Mouse (Mus musculus): ENCODE data around the gene Csrnp2. TPM values are rescaled to one million over a fixed set of nuclear protein-coding genes. Genes with fewer than 3 reads are reported as not detected.

The Csrnp2 gene
- polyA plus RNA-seq, 1 experiment from 2014 or later: 10.2 TPM

GRCm38 (mm10) chr15:100457340-100457739 is 37.9 kb downstream of the Csrnp2 start:
- 0 out of 2 replicates have a peak, but pooled peaks cover 4% of the 10 kb centered on the region for H3K27me3 ChIP-seq (ENCODE audit: control insufficient read depth, insufficient read depth, low read length)
- H3K4me2 ChIP-seq: peak overlapping the region; percentile 49
- H3K4me1 ChIP-seq (ENCODE audit: control insufficient read depth, insufficient read depth, low read length): peaks cover 4% of the 10 kb centered on the region
- no peaks in the 10 kb centered on the region for H3K36me3 ChIP-seq (ENCODE audit: control insufficient read depth, insufficient read depth, low read length)
- no peak for ATAC-seq (replicated peaks; ENCODE audit: insufficient number of reproducible peaks, low FRiP score, low TSS enrichment)
- 0 out of 2 replicates have a peak overlapping the region, but pooled peaks have one; percentile 3 for H3K4me3 ChIP-seq (ENCODE audit: low read depth, low read length)
- H3K27ac ChIP-seq (ENCODE audit: low read depth, low read length): no peak overlapping the region
- H3K9ac ChIP-seq (ENCODE audit: low read depth, low read length): no peak overlapping the region
- 7% methylated on average over 17 of the region's 17 CpGs for WGBS (ENCODE audit: insufficient replicate concordance)
- no peaks in the 10 kb centered on the region for H3K9me3 ChIP-seq (replicated peaks; ENCODE audit: control insufficient read depth, low read length)

DNA sequence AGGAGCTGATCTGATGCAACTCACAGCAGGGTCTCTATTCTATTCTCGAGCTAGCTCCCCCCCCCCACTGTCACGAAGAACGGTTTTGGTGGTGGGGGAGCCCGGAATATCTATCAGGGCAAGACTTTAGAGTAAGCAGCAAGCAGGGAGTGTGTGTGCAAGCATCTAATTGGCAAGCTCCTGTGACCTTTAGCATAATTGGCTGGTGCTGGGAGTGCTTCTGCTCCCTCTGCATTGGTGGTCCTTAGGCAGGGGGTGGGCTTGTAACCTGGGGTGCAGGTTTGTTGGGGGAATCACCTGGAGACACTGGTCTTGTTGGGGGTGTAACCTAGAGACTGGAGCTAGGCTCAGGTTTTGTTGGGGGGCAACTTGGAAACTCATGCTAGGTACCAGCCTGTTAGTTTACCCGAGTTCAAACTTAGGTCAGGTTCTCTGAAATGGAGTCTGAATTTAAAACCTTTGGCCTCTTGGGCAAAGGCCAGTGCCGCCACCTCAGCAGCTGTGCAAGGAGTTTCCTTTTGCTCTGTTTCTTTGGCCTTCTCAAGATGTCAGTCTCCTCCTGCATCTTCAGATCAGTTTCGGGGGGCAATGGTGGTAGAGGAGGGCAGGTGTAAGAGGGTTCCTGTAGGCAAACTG is 38.8 kb downstream of the Csrnp2 start:
- Histone ChIP-seq H3K27ac (ENCODE audit: low read depth, low read length) (no peak overlapping the region), H3K9me3 (replicated peaks; ENCODE audit: control insufficient read depth, low read length) (no peaks in the 10 kb centered on the region), H3K36me3 (ENCODE audit: control insufficient read depth, insufficient read depth, low read length) (no peaks in the 10 kb centered on the region), H3K4me2 (no peak overlapping the region), H3K4me1 (ENCODE audit: control insufficient read depth, insufficient read depth, low read length) (peaks cover 4% of the 10 kb centered on the region), H3K9ac (ENCODE audit: low read depth, low read length) (no peak overlapping the region), H3K27me3 (ENCODE audit: control insufficient read depth, insufficient read depth, low read length) (0 out of 2 replicates have a peak, but pooled peaks cover 4% of the 10 kb centered on the region), H3K4me3 (ENCODE audit: low read depth, low read length) (no peak overlapping the region)
- 66% methylated on average over 7 of the region's 7 CpGs for WGBS (ENCODE audit: insufficient replicate concordance)
- no peak for ATAC-seq (replicated peaks; ENCODE audit: insufficient number of reproducible peaks, low FRiP score, low TSS enrichment)

DNA sequence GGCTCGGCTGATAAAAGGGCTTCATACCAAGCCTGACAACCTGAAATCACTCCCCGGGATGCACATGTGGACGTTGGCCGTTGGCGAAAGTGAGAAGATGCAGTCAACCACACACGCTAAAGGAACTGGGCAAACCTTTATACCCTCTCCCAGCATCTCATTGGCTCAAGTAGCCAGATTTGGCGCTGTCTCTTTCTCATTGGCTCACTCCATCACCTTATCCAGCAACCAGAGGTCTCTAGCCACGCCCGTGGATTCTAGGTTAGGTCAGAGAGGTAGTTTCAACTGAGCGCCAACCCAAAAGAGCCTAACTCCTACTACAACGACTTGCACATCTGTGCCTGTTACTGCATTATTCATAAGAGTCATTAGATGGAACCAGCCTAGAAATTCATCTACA is 42.8 kb downstream of the Csrnp2 start:
- no peak overlapping the region for H3K4me2 ChIP-seq
- no peaks in the 10 kb centered on the region for H3K4me1 ChIP-seq (ENCODE audit: control insufficient read depth, insufficient read depth, low read length)
- H3K9ac ChIP-seq (ENCODE audit: low read depth, low read length): no peak overlapping the region
- H3K9me3 ChIP-seq (replicated peaks; ENCODE audit: control insufficient read depth, low read length): no peaks in the 10 kb centered on the region
- 70% methylated on average over 11 of the region's 11 CpGs for whole genome bisulfite sequencing (ENCODE audit: insufficient replicate concordance)
- no peak overlapping the region for H3K4me3 ChIP-seq (ENCODE audit: low read depth, low read length)
- no peaks in the 10 kb centered on the region for H3K27me3 ChIP-seq (ENCODE audit: control insufficient read depth, insufficient read depth, low read length)
- no peak overlapping the region for H3K27ac ChIP-seq (ENCODE audit: low read depth, low read length)
- H3K36me3 ChIP-seq (ENCODE audit: control insufficient read depth, insufficient read depth, low read length): no peaks in the 10 kb centered on the region
- no peak for ATAC-seq (replicated peaks; ENCODE audit: insufficient number of reproducible peaks, low FRiP score, low TSS enrichment)

DNA sequence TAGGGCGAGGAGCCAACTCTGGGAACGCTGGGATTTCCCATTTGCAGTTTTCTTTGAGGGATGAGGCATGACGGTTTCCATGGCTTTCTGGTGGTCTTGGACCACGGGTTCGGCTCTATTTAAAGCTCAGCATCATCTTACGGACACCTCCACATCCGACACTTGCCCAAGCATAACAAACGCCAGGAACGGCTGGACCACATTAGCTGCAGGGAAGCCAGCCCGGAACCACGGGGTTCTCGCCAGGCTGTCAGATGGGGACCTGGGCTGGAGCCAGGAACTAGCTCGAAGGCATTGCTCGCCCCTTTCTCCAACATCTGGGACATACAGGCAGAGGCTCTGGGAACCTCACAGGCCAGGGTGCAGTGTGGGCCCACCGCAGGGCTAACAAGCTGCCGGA is 44.0 kb downstream of the Csrnp2 start:
- no peak overlapping the region for H3K4me3 ChIP-seq (ENCODE audit: low read depth, low read length)
- no peak overlapping the region for H3K4me2 ChIP-seq
- H3K27ac ChIP-seq (ENCODE audit: low read depth, low read length): no peak overlapping the region
- WGBS (ENCODE audit: insufficient replicate concordance): 70% methylated on average over 16 of the region's 16 CpGs
- H3K9ac ChIP-seq (ENCODE audit: low read depth, low read length): no peak overlapping the region
- H3K36me3 ChIP-seq (ENCODE audit: control insufficient read depth, insufficient read depth, low read length): no peaks in the 10 kb centered on the region
- ATAC-seq (replicated peaks; ENCODE audit: insufficient number of reproducible peaks, low FRiP score, low TSS enrichment): no peak
- no peaks in the 10 kb centered on the region for H3K4me1 ChIP-seq (ENCODE audit: control insufficient read depth, insufficient read depth, low read length)
- H3K27me3 ChIP-seq (ENCODE audit: control insufficient read depth, insufficient read depth, low read length): no peaks in the 10 kb centered on the region
- no peaks in the 10 kb centered on the region for H3K9me3 ChIP-seq (replicated peaks; ENCODE audit: control insufficient read depth, low read length)

GRCm38 (mm10) chr15:100449495-100449894 is 45.8 kb downstream of the Csrnp2 start:
- Histone ChIP-seq H3K4me3 (ENCODE audit: low read depth, low read length) (no peak overlapping the region), H3K4me1 (ENCODE audit: control insufficient read depth, insufficient read depth, low read length) (no peaks in the 10 kb centered on the region), H3K36me3 (ENCODE audit: control insufficient read depth, insufficient read depth, low read length) (no peaks in the 10 kb centered on the region), H3K9ac (ENCODE audit: low read depth, low read length) (no peak overlapping the region), H3K9me3 (replicated peaks; ENCODE audit: control insufficient read depth, low read length) (no peaks in the 10 kb centered on the region), H3K27me3 (ENCODE audit: control insufficient read depth, insufficient read depth, low read length) (no peaks in the 10 kb centered on the region), H3K27ac (ENCODE audit: low read depth, low read length) (no peak overlapping the region), H3K4me2 (no peak overlapping the region)
- ATAC-seq (replicated peaks; ENCODE audit: insufficient number of reproducible peaks, low FRiP score, low TSS enrichment): no peak
- 74% methylated on average over 3 of the region's 3 CpGs for WGBS (ENCODE audit: insufficient replicate concordance)

DNA sequence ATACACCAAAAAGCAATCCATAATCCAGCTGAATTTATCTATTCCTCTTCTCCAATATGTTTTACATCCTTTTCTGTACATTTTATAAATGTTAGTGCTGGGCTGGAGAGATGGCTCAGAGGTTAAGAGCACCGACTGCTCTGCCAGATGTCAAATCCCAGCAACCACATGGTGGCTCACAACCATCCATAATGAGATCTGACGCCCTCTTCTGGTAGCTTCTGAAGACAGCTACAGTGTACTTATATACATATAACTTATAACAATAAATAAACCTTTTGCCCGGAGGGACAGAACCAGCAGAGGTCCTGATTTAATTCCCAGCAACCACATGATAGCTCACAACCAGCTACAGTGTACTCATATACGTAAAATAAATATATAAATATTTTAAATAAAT is 46.7 kb downstream of the Csrnp2 start:
- Histone ChIP-seq H3K4me1 (ENCODE audit: control insufficient read depth, insufficient read depth, low read length) (no peaks in the 10 kb centered on the region), H3K9me3 (replicated peaks; ENCODE audit: control insufficient read depth, low read length) (no peaks in the 10 kb centered on the region), H3K4me3 (ENCODE audit: low read depth, low read length) (no peak overlapping the region), H3K27me3 (ENCODE audit: control insufficient read depth, insufficient read depth, low read length) (no peaks in the 10 kb centered on the region), H3K9ac (ENCODE audit: low read depth, low read length) (no peak overlapping the region), H3K4me2 (no peak overlapping the region), H3K36me3 (ENCODE audit: control insufficient read depth, insufficient read depth, low read length) (no peaks in the 10 kb centered on the region), H3K27ac (ENCODE audit: low read depth, low read length) (no peak overlapping the region)
- WGBS (ENCODE audit: insufficient replicate concordance): 68% methylated on average over 4 of the region's 4 CpGs
- ATAC-seq (replicated peaks; ENCODE audit: insufficient number of reproducible peaks, low FRiP score, low TSS enrichment): no peak

DNA sequence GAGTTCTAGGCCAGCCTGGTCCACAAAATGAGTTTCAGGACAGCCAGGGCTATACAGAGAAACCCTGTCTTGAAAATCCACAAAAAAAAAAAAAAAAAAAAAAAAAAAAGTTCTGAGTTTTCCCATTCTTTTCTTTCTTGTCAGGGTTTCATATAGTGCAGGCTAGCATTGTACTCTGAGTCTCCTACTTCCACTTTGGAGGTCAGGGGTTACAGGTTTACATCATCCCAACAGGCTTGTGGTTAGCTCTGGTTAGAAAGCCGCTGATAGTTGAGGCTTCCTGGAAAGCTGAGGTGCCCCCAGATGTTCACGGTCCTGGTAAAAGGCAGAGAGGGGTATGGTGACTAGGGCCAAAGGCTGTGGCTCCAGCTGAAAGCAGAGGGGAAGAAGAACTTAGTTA is 48.4 kb downstream of the Csrnp2 start:
- Histone ChIP-seq H3K27me3 (ENCODE audit: control insufficient read depth, insufficient read depth, low read length) (no peaks in the 10 kb centered on the region), H3K27ac (ENCODE audit: low read depth, low read length) (no peak overlapping the region), H3K9me3 (replicated peaks; ENCODE audit: control insufficient read depth, low read length) (no peaks in the 10 kb centered on the region), H3K4me2 (no peak overlapping the region), H3K4me3 (ENCODE audit: low read depth, low read length) (no peak overlapping the region), H3K36me3 (ENCODE audit: control insufficient read depth, insufficient read depth, low read length) (no peaks in the 10 kb centered on the region), H3K9ac (ENCODE audit: low read depth, low read length) (no peak overlapping the region), H3K4me1 (ENCODE audit: control insufficient read depth, insufficient read depth, low read length) (no peaks in the 10 kb centered on the region; the same call in 1 of the 2 replicates)
- 66% methylated on average over 2 of the region's 2 CpGs for WGBS (ENCODE audit: insufficient replicate concordance)
- ATAC-seq (replicated peaks; ENCODE audit: insufficient number of reproducible peaks, low FRiP score, low TSS enrichment): no peak

DNA sequence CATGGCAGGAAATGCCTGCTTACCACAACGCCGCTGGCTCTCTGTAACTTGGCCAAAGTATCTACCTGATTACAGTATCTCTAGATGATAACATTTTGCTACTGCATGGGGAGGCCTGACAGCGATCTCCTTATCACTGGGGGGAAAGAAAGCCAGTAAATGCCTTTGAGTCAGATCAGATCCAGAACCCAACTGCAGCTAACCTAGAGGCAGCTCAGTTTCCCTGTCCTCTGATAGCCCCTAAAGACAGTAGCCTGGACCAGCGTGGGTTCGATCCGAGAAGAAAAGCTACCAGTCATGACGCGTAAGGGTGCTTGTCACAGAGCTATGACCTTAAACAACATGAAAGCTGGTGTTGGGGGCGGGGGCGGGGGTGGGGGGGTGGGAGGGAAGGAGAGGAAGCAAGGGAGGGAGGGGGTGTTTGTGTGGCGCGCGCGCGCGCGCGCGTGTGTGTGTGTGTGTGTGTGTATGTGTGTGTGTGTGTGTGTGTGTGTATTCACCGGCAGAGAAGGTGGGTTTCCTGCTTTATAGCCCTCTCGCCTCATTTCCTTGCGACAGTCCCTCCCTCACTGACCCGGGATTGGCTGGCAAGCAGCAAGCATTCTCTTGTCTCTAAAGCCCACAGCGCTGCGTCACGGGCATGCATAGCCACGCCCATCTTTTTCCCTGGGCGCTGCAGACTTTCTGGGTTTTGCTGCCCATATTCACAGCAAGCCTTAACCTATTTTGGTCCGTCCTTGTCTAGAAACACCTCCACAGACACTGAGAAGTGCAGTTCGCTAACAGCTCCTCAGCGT is 52.0 kb downstream of the Csrnp2 start:
- WGBS (ENCODE audit: insufficient replicate concordance): under 1% methylated on average over 20 of the region's 31 CpGs

More for the DNA sequence above, 52.0 kb downstream of the Csrnp2 start:
- Histone ChIP-seq H3K27ac (ENCODE audit: low read depth, low read length) (peak overlapping the region; percentile 82), H3K36me3 (ENCODE audit: control insufficient read depth, insufficient read depth, low read length) (no peaks in the 10 kb centered on the region), H3K27me3 (ENCODE audit: control insufficient read depth, insufficient read depth, low read length) (no peaks in the 10 kb centered on the region), H3K9me3 (replicated peaks; ENCODE audit: control insufficient read depth, low read length) (no peaks in the 10 kb centered on the region), H3K4me2 (peak overlapping the region; percentile 73), H3K9ac (ENCODE audit: low read depth, low read length) (peak overlapping the region; percentile 71), H3K4me1 (ENCODE audit: control insufficient read depth, insufficient read depth, low read length) (no peaks in the 10 kb centered on the region; the same call in 1 of the 2 replicates), H3K4me3 (ENCODE audit: low read depth, low read length) (peak overlapping the region; percentile 41)
- peak; percentile 93 for ATAC-seq (replicated peaks; ENCODE audit: insufficient number of reproducible peaks, low FRiP score, low TSS enrichment)
